Mouse (Mus musculus): ENCODE measurements around the gene Ptprm.

The Ptprm gene

DNA sequence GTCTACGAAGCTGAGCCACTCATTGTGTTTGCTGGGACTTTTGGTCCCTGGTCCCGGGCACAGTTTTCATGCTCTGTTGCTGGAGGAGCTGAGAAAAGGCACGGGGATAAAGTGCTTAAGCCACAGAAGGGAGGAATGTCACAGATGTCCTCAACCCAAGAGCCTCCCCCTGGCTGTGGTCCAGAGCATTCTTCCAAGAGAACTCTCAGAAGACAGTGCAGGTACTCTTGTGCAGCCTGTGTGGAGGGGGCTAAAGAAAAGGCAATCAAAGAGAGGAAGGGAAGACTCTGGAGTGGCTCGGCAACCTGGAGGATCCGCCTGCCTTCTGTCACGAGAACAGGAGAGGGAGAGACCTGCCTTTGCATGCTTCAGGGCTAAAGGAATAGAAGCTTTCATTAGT lies 617.8 kb downstream of the Ptprm start:
- no peak for DNase-seq (ENCODE audit: low read depth, low spot score)

- DNase-seq (ENCODE audit: low read depth, low spot score): no peak
Measured at GRCm38 (mm10) chr17:66733541-66733940, 620.7 kb downstream of the Ptprm start.

GRCm38 (mm10) chr17:66729979-66730378 lies 624.3 kb downstream of the Ptprm start:
- DNase-seq (ENCODE audit: low read depth, low spot score): no peak

GRCm38 (mm10) chr17:66720992-66721351 lies 633.3 kb downstream of the Ptprm start:
- no peak for DNase-seq (ENCODE audit: low read depth, low spot score)

DNA sequence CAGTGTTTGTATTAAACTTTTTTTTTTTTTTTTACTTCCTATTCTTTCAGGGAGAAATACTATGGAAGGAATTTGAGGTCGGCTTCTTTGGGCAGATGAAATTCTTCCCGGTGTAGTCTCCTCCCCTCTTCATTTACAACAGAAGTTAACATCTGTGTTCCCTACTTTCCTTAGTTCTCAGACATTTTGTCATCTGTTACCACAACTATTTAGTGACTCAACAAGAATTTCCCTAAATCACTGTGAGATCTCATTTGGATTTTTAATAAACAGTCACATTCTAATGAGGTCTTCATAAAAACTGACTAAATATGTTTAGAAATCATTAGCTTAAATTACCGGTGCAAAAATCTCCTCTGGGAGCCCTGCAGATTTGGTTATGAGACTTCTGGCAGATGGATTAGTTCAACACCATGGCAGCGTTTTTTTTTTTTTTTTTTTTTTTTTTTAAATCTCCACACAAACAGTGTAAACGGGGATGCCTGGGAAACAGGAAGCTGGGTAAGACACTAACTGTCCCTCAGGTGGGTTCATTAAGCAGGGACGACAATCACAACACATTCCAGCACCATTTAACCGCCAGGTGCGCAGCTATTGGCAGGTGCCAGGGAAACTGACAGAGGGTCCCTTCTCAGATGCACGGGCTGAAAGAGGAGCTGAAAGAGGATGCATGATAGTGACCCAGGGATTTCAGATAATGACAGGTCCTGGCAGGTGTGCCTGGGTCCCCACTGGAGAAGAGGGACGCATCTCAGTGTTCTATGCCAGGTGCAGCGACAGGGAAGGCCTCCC lies 633.9 kb downstream of the Ptprm start:
- no peak for DNase-seq (ENCODE audit: low read depth, low spot score)

DNA sequence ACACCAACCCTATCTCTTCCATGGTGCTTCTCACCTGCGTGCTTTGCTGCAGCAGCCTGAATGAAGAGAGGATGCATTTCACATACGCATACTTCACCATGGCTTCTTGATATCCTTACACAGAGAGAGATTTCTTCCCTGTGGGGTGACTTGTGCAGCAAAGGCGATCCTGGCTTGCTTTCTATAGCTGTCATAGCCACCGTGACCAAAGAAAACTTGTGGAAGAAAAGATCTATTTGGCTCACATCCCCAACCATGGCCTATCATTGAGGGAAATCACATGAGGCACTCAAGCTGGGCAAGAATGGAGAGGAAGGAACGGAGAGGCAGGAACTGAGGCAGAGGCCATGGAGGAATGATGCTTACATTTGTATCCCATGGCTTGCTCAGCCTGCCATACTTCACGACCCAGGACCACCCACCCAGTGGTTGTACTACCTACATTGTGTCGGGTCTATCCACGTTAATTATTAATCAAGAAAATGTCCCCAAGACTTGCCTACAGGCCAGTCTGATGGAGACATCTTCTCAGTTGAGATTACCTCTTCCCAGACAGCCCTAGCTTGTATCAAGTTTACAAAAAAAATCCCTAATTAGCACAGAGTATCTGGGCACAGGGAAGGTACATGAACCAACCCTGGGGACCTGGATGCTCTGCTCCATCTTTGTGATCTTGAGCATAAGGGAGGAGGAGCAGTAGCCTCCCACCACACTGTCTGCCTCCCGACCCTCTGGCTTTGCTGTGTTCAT lies 641.6 kb downstream of the Ptprm start:
- no peak for DNase-seq (ENCODE audit: low read depth, low spot score)

- DNase-seq (ENCODE audit: low read depth, low spot score): peak; percentile 23
Measured at GRCm38 (mm10) chr17:66711221-66712016, 642.8 kb downstream of the Ptprm start.

DNA sequence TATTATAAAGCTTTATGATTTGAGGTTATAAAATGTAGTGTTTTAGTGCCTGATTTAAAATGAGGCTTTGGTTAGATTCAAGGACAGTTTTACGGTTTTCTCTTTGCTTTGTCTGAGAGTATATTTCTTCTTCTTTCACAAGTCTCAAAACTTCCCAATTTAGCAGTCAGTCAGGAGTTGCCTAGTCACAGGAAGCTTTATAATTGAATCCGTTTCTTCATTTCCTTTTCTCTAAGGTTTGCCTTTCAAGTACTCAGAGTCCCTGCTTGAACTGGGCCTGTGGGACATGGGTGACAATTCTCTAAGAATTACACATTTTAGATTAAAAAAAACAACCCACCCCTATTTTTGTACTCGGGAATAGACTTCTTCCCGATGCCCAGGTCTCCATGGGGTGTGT lies 643.7 kb downstream of the Ptprm start:
- DNase-seq (ENCODE audit: low read depth, low spot score): peak; percentile 32

- no peak for DNase-seq (ENCODE audit: low read depth, low spot score)
Measured at GRCm38 (mm10) chr17:66708748-66709147, 645.5 kb downstream of the Ptprm start.

- DNase-seq (ENCODE audit: low read depth, low spot score): no peak
Measured at GRCm38 (mm10) chr17:66707684-66708083, 646.6 kb downstream of the Ptprm start.

DNA sequence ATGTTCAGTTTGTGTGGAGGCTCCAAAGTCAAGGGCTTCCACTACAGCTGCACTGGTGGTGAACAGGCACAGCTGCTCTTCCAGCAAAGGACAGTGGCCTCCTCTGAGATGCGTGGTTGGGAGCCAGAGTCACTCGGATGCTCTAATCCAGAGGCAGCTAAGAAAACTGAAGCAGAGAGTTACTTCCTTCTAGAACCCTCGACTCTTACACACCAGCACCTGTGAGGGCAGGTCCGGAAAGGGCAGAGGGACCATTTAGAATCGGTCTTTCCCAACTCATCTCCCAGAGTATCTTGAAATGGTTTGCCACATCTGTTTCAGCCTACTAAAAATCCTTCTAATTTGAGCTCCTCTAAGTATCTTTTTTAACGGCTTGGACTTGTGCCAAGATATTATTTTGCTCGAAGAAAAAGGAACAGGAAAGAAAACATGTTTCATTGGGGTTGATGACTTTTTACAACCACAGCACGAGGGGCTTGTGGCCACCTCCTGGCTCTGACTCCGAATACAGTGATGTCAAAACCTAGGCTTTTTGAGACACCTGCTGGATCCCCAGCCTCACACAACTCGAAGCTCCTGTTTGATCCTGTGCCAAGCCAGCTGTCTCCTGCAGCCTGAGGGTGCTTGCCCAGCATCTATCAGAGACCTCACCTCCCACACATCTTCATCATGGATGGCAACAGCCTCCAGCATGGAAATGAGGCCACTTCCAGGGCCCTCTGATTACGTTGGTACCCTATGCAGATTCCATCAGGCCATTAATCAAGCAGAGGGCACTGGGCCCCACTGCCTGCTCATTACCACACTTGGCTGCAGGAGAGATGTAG lies 652.7 kb downstream of the Ptprm start:
- DNase-seq (ENCODE audit: low read depth, low spot score): peak; percentile 42

GRCm38 (mm10) chr17:66699896-66700295 lies 654.4 kb downstream of the Ptprm start:
- no peak for DNase-seq (ENCODE audit: low read depth, low spot score)

GRCm38 (mm10) chr17:66697650-66698049 lies 656.6 kb downstream of the Ptprm start:
- DNase-seq (ENCODE audit: low read depth, low spot score): no peak

- DNase-seq (ENCODE audit: low read depth, low spot score): no peak
Measured at GRCm38 (mm10) chr17:66696531-66697172, 657.6 kb downstream of the Ptprm start.

- DNase-seq (ENCODE audit: low read depth, low spot score): no peak
Measured at GRCm38 (mm10) chr17:66694326-66694725, 659.9 kb downstream of the Ptprm start.

DNA sequence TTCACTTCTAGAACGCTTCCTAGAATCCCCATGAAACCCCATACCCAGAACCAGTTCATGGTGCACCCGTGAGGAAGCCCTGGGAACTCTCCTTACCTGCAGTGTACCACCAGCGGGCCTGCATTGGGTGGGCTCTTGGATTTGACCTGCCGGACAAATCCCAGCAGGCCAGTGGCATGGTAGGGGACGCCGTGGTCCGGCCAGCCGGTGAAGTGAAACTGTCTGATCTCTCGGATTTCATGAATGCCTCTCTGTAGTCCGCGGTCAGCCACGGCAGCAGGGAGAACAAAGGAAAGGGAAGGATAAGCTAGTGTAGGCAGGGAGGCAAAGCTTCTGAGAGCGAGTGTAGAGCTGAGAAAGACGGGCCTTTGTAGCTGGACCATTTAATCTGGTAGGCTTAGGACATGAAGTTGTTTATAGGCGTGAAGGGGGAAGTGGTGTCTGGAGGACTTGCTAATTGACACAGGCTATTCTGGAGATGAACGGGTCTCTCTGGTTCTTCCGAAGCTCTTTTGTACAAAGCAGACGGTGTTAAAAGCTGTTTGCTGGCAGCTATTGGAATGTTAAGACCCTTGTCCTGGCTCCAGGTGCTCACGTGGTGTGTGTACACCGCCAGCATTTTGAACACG lies 660.5 kb downstream of the Ptprm start:
- no peak for DNase-seq (ENCODE audit: low read depth, low spot score)

DNA sequence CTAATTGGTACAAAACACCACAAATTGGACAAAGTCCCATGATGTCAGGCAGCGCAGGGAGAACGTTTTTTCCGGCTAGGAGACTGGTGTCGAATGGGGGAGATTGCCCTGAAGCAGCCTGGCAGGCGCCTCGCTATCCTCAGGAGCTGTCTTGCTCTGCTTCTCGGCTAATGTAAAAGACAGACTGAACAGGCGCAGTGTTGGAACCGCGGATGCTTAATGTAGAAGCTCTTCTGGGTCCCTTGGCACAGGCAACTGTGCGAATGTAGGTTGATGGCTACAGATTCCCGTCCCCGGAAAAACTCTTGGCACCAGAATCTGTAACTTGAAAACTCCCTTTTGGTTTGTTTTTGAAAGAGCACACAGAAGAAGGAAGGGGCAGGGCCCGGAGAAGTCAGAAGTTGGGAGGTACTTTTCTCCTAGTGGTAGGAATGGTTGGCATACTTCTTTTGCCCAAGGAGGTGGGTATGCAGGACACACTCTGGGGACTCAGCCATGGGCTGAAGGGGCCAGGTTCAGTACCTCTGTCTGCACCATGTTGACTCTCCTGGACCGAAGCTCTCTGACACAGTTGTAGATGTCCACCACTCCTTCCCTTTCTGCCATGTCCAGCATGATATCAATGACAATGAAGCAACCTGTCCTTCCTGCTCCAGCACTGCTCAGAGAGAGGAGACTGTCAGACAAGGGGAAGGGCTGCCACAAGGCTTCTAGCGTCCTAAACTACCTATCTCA lies 661.1 kb downstream of the Ptprm start:
- DNase-seq (ENCODE audit: low read depth, low spot score): peak; percentile 50

DNA sequence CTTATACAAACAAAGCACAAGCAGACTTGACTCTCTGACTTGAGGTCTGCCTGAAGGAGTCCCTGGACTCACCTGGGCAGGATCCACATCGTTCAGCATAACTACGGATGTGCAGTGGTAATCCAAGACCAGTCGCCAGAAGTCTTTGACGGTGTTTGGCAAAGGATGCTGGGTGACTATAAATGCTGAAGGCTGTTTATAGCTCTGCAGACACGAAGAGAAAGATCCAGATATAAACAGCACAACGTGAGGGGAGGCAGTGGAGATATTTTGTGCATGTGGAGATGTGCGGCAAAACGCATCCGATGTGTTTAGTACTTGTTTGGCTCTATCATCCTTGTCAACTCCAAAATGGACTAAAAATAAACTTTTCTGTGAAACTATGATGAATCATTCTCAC lies 666.1 kb downstream of the Ptprm start:
- peak; percentile 54 for DNase-seq (ENCODE audit: low read depth, low spot score)

- no peak for DNase-seq (ENCODE audit: low read depth, low spot score)
Measured at GRCm38 (mm10) chr17:66687543-66687942, 666.7 kb downstream of the Ptprm start.
